Mouse (Mus musculus): ENCODE measurements around the gene Obscn. TPM values are rescaled to one million over a fixed set of nuclear protein-coding genes. Genes with fewer than 3 reads are reported as not detected.

The Obscn gene
- total RNA-seq, 2 experiments from 2014 or later, result 2.9 TPM

DNA sequence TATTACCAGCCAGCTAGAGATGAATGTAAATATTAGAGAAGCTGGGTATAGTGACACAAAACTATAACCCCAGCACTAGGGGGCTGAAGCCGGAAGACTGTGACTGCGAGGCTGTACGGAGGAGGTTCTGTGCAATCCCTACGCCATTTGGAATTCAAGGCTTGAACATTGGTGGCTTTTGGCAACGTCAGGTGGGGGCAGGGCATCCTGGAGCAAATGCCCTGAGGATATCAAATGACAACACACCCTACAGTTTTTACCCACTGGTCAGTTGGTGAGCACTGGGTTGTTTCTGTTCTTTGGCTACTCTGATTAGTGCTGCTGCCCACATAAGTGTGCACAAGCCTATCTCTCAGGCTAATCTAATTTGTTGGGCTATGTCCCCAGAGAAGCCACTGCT is 6.8 kb upstream of the Obscn start:
- DNase-seq (ENCODE audit: low spot score in 2 of 2), result no peak

DNA sequence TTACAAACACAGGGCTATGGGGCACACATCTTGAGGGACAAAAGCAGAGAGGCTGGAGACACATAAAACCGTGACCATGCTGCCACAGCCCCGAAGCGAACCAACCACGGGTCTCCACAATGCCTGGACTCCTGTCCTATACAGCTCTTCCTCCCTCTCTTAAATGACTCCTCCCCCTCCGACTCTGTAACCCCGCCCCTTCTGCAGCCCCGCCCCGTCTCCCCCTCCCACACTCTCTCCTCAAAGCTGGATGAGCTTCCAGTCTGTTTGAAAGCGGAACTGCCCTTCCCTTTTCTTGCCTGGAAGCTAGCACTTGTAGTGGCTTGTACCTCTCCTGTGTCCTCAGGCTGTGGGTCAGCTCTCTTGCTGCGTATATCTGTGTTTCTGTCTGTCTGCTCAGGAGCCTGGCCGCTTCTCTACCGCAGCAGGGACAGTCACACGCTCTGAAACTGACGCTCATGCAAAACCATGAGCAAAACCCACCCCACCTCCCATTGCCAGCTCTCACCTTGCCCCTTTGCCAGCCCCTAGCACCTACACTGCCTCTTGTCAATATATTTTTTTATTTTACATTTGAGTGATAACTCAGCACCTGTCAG is 5.7 kb upstream of the Obscn start:
- no peak for DNase-seq (ENCODE audit: low spot score in 2 of 2)

DNA sequence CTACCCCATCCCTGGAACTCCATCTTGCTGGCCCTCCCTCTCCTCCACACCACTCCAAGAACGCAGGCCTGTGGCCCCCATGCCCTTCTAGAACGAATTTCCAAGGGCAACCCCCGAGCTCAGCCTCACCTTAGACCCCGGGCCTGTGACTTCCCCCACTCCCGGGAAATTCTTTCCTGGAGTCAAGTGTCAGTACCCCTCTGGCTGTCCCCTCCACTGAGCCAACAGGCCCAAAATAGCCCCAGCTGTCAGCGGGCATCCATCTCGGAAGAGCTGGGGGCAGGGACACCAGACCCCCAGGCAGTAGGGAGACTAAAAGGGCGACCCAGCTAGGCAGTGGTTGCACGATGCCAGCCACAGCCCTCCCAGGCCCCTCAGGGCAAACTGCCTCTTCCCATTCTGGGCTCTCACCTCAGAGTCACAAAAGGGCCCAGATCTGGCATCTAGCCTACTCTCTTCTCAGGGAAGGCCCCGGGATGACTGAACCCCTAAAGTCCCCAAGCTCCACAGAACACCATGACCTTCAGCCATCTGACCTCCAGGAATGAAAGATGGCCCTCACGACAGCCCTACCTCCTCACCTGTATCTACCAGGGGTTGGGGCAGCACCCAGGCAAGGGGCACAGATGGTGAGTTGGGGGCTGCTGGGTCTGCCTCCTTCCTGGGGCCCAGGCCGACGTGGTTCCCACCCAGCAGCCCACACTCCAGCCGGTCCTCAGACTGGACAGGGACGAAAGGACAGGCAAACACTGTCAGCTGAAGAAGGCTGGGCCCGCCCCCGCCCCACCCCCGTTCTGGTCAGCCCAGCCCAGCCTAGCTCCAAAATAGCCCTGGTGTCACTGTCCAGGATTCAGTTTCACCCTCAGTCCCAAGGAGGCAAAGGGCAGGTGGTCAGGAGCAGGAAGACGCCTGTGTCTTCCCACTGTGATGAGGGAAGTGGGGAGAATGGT is 2.6 kb upstream of the Obscn start:
- DNase-seq (ENCODE audit: low spot score in 2 of 2), result no peak

DNA sequence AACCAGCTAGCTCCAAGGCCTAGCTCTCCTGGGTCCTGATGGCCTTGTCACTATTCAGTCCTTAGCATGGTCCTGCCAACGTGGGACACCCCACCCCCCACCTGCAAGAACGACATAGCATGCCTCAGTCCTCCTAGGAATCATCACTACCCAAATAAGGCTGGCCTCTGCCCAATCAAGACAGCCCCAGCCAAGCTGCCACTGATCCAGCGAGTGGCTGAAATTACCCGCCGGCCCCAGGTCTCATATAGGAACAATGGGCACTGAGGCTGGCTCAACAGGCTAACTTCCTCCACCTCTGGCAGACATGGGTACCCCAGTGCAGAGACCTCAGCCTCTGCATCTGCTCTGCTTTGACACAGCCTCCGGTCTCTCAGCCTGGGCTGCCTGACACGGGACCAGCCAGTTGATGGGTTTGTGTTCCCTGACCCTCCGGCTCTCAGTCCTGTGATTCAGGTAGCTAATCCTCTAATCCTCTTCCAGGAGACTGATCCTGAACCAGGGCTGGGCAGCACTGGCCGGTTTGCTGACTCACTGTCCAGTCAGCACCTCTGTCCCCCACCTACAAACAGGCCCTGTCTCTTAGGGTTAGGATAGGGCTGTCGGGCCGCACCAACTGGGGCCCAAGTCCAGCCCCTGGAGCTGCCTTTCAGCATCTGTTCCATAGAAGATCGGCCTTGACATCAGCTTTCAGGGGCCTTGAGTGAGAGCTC is 948 bp upstream of the Obscn start:
- DNase-seq (ENCODE audit: low spot score in 2 of 2), result no peak

DNA sequence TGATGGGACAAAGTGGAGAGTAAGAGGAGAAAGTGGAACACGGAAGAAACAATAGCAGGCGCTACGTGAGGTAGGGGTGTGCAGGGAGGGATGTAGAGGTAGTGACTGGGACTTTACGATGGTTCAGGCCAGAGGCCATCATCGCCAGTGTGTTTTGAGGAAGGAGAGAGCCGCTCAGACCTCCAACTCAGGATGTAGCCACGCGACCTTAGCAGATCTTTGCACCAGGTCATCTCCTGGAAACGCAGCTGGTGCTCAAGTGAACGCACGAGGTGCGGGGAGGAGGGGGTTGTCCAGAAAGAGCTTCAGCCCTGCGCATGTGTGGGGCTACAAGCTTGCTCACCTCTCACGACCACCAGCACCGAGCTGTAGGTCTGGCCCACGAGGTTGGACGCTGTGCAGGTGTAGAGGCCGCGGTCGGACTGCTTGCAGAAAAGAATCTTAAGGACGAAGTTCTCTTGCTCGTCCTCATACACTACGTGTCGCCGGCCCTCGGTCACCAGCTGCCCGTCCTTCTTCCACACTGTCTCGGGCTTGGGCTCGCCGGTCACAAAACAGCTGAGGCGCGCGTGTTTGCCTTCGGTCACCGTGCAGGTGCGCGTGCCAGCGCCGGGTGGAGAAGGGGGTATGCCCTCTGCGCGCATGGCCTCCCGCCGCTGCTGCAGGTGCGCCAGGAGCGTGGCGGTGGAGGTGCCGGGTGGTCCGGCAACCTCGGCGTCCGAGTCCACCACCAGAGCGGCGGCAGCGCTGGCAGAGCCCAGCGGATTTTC is 966 bp downstream of the Obscn start:
- DNase-seq (ENCODE audit: low spot score in 2 of 2), result no peak

DNA sequence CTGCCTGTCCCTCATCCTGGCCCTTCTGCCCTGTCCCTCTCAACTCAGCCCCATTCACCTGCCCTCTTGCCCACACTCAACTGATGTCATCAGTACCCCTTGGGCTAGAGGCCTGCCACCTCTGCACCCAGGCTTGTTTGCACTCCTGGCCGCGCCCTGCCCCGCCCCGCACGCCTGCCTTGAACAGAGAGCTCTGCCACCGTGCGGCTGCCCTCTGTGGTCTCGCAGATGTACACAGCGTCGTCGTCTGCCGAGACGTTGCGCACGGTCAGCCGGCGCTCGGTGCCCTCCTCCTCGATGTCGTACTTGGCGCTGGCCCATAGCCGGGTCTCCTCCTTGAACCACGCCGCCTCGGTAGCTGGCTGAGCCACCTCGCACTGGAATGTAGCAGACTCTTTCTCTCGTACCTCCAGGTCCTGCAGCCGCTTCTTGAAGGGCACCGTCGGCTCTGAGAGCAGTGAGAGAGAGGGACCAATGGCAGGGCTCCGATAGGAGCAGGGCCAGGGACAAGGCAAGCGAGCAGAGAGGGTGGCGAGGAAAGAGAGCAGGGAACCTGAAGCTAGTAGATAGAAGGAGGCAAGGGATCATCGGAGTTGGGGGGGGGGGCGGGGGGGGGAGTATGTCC is 1.7 kb downstream of the Obscn start:
- DNase-seq (ENCODE audit: low spot score in 2 of 2), result no peak

DNA sequence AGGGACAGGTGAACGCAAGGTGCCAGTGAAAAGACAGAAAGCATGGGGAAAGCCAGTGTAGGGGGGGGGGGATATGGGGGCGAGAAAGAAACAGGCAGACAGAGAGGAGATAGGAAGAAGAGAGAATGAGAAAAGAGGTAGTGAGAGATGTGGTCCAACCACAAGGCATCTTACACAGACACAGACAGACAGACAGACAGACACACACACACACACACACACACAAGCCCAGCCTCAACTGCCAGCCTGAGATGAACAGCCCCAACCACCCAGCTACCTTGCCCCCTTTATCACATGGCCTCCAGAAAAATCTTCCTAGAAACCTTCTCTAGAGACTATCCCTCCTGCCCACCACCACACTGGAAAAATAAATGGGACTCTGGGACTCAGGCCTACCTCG is 4.1 kb downstream of the Obscn start:
- no peak for DNase-seq (ENCODE audit: low spot score in 2 of 2)

DNA sequence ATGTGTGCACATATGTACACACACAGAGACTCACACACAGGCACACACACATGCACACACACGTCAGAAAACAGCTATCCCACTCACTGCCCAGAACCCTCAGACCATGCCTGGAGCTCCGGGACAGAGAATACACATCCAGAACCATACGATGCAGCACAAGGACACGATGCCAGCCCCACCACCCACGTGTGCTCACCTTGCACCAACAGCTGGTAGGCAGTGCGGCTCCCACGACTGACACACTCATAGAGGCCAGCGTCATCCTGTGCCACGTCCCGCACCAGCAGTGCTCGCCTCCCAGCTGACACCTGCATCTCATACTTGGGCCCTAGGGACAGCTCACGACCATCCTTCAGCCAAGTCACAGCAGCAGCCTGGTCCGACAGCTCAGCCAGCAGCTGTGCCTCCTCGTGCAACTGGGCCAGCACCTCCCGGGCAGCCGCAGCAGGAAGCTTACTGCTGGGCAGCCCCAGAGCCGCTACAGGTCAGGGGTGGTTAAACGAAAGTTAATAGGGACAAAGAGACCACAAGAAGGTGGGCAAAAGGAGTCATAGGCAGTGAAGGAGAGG is 4.8 kb downstream of the Obscn start:
- DNase-seq (ENCODE audit: low spot score in 2 of 2), result no peak

DNA sequence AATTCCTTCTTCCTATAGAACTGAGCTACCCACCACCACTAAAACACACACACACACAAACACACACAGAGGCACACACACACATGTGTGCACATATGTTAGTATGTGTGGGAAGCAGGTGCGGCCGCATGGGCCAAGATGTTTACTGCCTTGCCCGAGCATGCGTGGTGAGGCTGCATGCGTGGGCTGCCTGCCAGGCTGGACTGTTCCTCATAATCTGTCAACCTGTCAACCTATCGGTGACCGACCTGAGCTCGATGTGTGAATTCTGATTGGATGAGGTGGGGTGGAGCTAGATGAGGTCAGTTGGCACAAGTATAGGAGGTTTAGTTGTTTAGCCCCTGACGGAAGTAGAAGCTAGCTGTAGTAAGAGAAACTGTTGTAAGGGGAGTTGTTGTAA is 5.4 kb downstream of the Obscn start:
- DNase-seq (ENCODE audit: low spot score in 2 of 2), result no peak

DNA sequence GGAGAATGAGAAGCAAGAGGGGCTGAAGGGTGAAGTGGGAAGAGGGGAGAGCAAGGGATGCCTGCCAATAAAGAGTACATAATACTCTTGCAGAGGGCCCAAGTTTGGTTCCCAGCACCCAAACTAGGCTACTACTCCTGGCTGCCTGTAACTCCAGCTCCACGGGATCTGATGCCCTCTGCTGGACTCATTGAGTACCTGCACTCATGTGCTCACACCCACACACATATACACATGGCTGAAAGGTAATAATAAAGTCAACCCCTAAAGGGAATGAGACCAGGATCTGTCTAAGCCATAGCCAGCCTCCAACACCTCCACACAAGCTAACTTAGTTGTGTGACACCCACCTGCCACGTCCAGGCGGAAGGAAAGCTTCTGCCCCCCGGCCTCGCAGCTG is 30.3 kb downstream of the Obscn start:
- no peak for DNase-seq (ENCODE audit: low spot score in 2 of 2)

DNA sequence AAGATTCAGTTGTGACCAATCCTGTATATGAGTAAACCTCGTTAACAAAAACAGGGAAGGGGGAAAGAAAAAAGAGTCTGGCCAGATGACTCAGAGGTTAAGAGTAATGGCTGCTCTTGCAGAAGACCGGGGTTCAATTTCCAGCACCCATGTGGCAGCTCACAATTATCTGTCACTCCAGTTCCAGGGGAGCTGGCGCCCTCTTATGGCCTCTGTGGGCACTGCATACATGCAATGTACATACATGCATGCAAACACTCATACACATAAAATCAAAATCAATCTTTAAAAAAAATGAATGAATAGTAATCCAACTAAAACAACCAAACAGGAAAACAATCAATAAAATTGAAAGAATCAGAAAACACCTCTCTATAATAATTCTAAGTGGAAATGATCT is 33.9 kb downstream of the Obscn start:
- DNase-seq (ENCODE audit: low spot score in 2 of 2), result no peak

DNA sequence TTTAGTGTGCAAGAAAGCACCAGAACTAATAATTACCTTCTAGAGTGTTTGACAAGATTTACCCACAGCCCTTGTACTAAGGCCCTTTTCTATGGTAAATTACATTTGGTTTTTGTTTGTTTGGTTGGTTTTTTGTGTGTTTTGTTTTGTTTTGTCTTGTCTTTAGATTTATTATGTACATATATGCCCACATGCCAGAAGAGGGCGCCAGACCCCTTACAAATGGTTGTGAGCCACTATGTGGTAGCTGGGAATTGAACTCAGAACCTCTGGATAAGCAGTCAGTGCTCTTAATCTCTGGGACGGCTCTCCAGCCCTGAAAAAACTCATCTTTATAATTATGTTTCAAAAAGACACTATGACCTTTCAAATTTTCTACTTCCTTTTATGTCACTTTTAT is 37.9 kb downstream of the Obscn start:
- DNase-seq (ENCODE audit: low spot score in 2 of 2), result peak in 1 of 2 experiments; percentile 42

DNA sequence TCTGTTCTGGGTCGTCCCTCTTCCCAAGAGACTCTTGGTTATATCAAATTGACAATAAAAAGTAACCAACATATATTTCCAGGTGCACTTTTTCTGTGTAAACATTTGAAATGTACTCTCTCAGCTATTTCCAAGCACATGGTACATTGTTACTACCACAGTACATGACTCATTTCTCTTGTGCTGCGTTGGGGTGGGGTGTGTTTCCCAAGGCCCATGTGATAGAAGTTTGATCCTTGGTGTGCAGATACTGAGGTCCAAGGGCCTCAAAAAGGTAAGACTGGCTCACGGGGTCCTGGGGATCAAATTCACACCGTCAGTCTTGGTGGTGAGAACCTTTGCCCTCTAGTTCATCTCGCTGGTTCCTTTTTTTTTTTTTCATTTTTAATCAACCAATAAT is 38.4 kb downstream of the Obscn start:
- no peak for DNase-seq (ENCODE audit: low spot score in 2 of 2)

DNA sequence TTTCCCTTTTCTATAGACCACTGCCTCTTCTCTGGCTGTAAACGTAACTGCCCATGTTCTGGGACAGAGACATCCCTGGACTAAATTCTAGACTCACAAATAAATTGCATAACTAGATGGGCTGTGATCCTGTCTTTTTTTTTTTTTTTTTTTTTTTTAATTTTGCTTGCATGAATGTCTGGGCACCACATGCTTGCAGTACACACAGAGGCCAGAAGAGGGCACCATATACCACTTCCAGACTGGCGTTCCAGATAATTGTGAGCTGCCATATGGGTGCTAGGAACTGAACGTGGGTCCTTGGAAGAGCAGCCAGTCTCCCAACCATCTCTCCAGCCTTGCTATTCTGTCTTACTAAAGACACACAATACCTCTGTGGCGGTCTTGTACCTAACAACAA is 42.0 kb downstream of the Obscn start:
- DNase-seq (ENCODE audit: low spot score in 2 of 2), result no peak

DNA sequence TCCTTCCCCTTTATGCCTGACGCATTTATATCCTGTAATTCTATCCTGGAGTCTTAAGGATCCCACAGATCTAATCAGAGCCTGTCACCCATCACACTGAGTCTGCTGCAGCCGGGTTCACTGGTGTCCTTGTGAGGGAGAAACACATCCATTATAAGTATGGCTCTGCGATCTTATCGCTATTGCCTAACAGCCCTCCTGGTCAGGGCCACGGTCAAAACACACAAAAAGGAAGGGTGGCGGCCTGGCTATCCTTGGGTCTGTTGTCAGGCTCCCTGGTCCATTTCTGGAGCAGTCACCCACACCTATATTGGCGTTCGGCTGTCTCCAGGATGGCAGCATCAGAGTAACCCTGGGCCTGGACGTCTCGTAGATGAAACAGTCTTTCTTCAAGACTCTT is 48.6 kb downstream of the Obscn start:
- no peak for DNase-seq (ENCODE audit: low spot score in 2 of 2)

DNA sequence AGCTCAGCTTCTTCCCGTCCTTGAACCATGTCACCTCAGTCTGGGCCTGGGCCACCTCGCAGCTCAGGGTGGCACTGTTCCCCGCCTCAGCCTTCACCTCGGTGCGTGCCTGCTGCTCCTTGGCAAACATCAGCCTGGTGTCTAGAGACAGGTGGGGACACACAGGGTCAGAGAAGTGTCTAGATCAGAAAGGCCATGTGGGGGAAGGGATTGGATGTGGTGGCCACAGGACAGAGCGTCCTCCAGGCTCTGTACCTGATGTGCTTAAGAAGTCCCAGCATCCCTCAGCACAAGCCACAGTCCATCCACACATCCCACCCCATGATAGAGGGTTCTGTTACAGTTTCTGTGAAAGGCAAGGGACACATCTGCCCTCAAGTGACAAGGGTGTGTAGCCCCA is 51.0 kb downstream of the Obscn start:
- no peak for DNase-seq (ENCODE audit: low spot score in 2 of 2)

DNA sequence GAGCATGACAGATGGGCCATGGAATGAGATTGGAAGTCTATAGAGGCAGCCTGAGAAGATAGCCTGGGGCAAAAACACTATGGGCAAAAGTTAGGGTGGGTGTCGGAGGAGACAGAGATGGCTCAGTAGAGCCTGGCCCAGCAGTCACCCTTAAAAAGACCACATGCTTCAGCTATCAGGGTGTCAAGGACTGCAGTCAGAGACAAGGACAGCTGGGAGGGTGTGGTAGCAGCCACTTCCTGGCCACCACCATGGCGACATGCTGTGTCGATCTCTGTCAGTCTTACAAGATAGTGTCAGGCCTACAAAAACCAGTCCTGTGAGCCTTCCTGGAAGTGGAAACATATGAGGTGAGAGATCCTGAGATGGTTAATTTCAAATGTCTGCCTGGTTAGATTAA is 53.1 kb downstream of the Obscn start:
- DNase-seq (ENCODE audit: low spot score in 2 of 2), result no peak

DNA sequence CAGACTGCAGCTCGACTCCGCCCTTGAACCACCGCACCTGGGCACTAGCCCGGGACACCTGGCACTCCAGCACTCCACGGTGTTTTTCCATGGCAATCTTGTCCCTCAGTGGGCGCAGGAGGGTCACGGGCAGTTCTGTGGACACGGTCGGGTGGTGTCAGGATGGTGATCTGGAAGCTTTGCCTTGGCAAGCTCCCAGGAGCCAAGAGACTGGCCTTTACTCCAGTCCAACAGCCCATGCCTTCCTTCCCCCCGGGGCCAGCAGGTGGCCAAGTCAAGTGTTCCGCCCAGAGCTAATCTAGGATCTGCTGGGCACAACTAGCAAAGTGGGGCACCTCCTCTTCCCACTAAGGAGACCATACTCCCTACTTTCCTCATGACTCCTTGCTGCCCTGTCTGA is 57.9 kb downstream of the Obscn start:
- no peak for DNase-seq (ENCODE audit: low spot score in 2 of 2)

DNA sequence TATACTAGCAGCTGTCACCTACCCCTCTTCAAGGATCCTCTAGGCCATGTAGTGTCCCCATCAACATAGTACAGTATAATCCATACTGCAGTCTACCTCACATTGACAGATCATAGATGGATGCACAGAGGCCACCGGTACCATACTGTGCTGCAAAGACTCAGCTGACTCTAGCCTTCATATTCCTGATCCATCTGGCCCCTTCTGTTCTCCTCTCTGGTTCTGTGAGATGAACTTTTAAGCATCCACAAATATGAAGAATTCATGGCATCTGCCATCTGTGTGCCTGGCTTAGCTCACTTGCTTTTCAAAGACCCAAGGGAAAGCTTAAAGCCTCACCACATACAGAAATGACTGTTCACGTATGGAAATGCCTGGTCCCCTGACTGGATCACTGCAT is 65.9 kb downstream of the Obscn start:
- DNase-seq (ENCODE audit: low spot score in 2 of 2), result no peak

DNA sequence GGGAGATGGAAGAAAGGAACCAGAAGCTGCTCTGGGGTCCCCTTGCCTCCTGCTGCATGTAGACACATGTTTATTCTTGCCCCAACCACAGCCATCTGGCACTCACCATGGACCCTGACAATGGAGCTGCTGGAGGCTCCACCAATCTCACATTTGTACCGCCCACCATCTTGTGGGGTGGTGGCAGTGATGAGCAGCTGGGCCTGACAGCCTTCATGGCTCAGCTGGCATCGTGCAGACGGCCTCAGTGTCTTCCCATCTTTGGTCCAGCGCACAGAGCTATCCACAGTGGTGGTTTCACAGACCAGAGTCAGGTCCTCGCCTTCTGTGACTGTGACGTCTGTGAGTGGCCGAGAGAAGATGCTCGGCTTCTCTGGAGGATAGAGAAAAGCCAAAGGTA is 67.3 kb downstream of the Obscn start:
- no peak for DNase-seq (ENCODE audit: low spot score in 2 of 2)

DNA sequence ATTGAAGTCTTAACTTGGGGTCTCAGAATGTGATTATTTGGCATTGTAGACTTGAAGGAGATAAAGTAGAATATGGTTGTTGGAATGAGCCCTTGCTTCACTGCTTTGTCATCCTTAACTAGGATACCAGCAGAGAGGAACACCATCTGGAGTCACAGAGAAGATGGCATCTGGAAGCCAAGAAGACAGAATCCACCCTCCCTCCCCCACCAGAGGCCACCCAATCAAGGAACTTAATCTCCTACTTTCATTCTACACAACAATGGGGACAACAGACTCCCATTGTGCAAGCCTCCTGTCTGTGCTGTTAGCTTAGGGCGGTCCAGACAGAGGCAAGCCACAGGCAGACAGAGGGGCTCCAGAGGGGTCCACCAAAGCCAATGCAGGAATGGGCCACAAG is 67.8 kb downstream of the Obscn start:
- DNase-seq (ENCODE audit: low spot score in 2 of 2), result no peak
